Mouse (Mus musculus) MEL (cell line): ENCODE measurements around the gene Gm6592. TPM values are rescaled to one million over a fixed set of nuclear protein-coding genes. Genes with fewer than 3 reads are reported as not detected.
"Not testable (repeated sequence)": the region's sequence is repeated elsewhere in the genome, so short reads cannot be mapped to it uniquely, and the experiment has no call there.

Experiments used
- DNase-seq: peaks from one replicate; pipeline ENCODE4 v3.0.0; 2011; ENCODE audit warnings: low read depth, low spot score
- H3K27ac ChIP-seq: 2 replicates; pipeline ENCODE4 v1.5.1; 2012; ENCODE audit warnings: low read depth, mild to moderate bottlenecking, control low read depth, low read length, moderate library complexity; ENCODE audit not compliant: control insufficient read depth
- H3K27me3 ChIP-seq, 2 experiments: fragments of 150-350 bp in 1 of 2; sonication (generic) in 1 of 2; 2 replicates each; pipeline ENCODE4 v1.6.1; 2012; ENCODE audit warnings: low read length in 2 of 2, mild to moderate bottlenecking in 2 of 2, improper control_type of control experiment in 1 of 2, moderate library complexity in 1 of 2; ENCODE audit not compliant: insufficient read depth in 2 of 2, control insufficient read depth in 1 of 2
- H3K36me3 ChIP-seq, 2 experiments: 2 replicates each; pipeline ENCODE4 v1.6.1; 2012 to 2014; ENCODE audit warnings: low read length in 2 of 2, improper control_type of control experiment in 1 of 2, inconsistent platforms in 1 of 2, mild to moderate bottlenecking in 1 of 2; ENCODE audit not compliant: insufficient read depth in 2 of 2, control insufficient read depth in 1 of 2
- H3K4me1 ChIP-seq, 2 experiments: fragments of 150-350 bp in 1 of 2; sonication (generic) in 1 of 2; 2 replicates each; pipeline ENCODE4 v1.6.1; 2012; ENCODE audit warnings: low read length in 2 of 2, improper control_type of control experiment in 1 of 2, mild to moderate bottlenecking in 1 of 2; ENCODE audit not compliant: insufficient read depth in 2 of 2, control insufficient read depth in 1 of 2
- H3K4me3 ChIP-seq, 2 experiments: fragments of 150-350 bp in 1 of 2; sonication (generic) in 1 of 2; 2 replicates each; pipeline ENCODE4 v1.5.1; 2012; ENCODE audit warnings: low read depth in 2 of 2, low read length in 2 of 2, mild to moderate bottlenecking in 2 of 2, moderate library complexity in 2 of 2, control low read depth in 1 of 2, improper control_type of control experiment in 1 of 2; ENCODE audit not compliant: control insufficient read depth in 1 of 2, insufficient read depth in 1 of 2
- H3K79me2 ChIP-seq: 2 replicates; pipeline ENCODE4 v1.6.1; 2012; ENCODE audit warnings: mild to moderate bottlenecking, low read length, moderate library complexity; ENCODE audit not compliant: control insufficient read depth, poor library complexity, insufficient read depth
- H3K9ac ChIP-seq: 2 replicates; pipeline ENCODE4 v1.6.1; 2012; ENCODE audit warnings: low read depth, mild to moderate bottlenecking, control low read depth, low read length, moderate library complexity; ENCODE audit not compliant: control insufficient read depth, poor library complexity, severe bottlenecking
- H3K9me3 ChIP-seq: fragments of 150-350 bp; sonication (generic); replicated peaks from 2 replicates; pipeline ENCODE4 v1.6.1; 2012; ENCODE audit warnings: mild to moderate bottlenecking, low read length, improper control_type of control experiment, moderate library complexity; ENCODE audit not compliant: insufficient read depth
- CHD2 ChIP-seq: IDR thresholded peaks from 2 replicates; pipeline ENCODE4 v1.6.1; 2011; ENCODE audit warnings: low read length, improper control_type of control experiment
- CTCF ChIP-seq, 3 experiments: IDR thresholded peaks in 2 of 3; conservative IDR thresholded peaks in 1 of 3; 2 replicates each; pipeline ENCODE4 v1.5.1; 2011 to 2012; ENCODE audit warnings: low read length in 3 of 3, low read depth in 2 of 3, mild to moderate bottlenecking in 2 of 3, improper control_type of control experiment in 1 of 3, inconsistent platforms in 1 of 3, mixed read lengths in 1 of 3, moderate library complexity in 1 of 3; ENCODE audit not compliant: control insufficient read depth in 1 of 3, insufficient read depth in 1 of 3, poor library complexity in 1 of 3, severe bottlenecking in 1 of 3
- EP300 ChIP-seq, 2 experiments: IDR thresholded peaks; 2 replicates each; pipeline ENCODE4 v1.6.1; 2011; ENCODE audit warnings: improper control_type of control experiment in 2 of 2, low read length in 2 of 2, low read depth in 1 of 2, mild to moderate bottlenecking in 1 of 2
- JUND ChIP-seq: IDR thresholded peaks from 2 replicates; pipeline ENCODE4 v1.6.1; 2011; ENCODE audit warnings: low read depth, mild to moderate bottlenecking, improper control_type of control experiment, low read length
- MAFK ChIP-seq: IDR thresholded peaks from 2 replicates; pipeline ENCODE4 v1.6.1; 2011; ENCODE audit warnings: low read depth, mild to moderate bottlenecking, low read length, improper control_type of control experiment, borderline replicate concordance
- MEF2A ChIP-seq: IDR thresholded peaks from 2 replicates; pipeline ENCODE4 v1.6.1; 2014; ENCODE audit warnings: low read depth, mild to moderate bottlenecking, inconsistent platforms, low read length, improper control_type of control experiment; ENCODE audit not compliant: poor library complexity, insufficient replicate concordance, severe bottlenecking; ENCODE audit errors: extremely low read depth
- POLR2A ChIP-seq, 2 experiments: IDR thresholded peaks; 2 replicates each; pipeline ENCODE4 v1.6.1; 2011 to 2012; ENCODE audit warnings: low read length in 2 of 2, mild to moderate bottlenecking in 2 of 2, control low read depth in 1 of 2, improper control_type of control experiment in 1 of 2, low read depth in 1 of 2, moderate library complexity in 1 of 2; ENCODE audit not compliant: control insufficient read depth in 1 of 2, insufficient read depth in 1 of 2, poor library complexity in 1 of 2
- RAD21 ChIP-seq: IDR thresholded peaks from 2 replicates; pipeline ENCODE4 v1.6.1; 2011; ENCODE audit warnings: mild to moderate bottlenecking, low read depth, low read length, improper control_type of control experiment
- SMC3 ChIP-seq: IDR thresholded peaks from 2 replicates; pipeline ENCODE4 v1.6.1; 2011; ENCODE audit warnings: low read depth, low read length, improper control_type of control experiment
- TBP ChIP-seq: IDR thresholded peaks from 2 replicates; pipeline ENCODE4 v1.8.0; 2011; ENCODE audit warnings: low read depth, low read length, improper control_type of control experiment
- TCF12 ChIP-seq: IDR thresholded peaks from 2 replicates; pipeline ENCODE4 v1.6.1; 2014; ENCODE audit warnings: low read depth, mild to moderate bottlenecking, inconsistent platforms, low read length, improper control_type of control experiment, moderate library complexity
- ZKSCAN1 ChIP-seq: IDR thresholded peaks from 2 replicates; pipeline ENCODE4 v1.6.1; 2012; ENCODE audit warnings: low read depth, mild to moderate bottlenecking, inconsistent platforms, low read length, improper control_type of control experiment, moderate library complexity
- ZMIZ1 ChIP-seq: IDR thresholded peaks from 2 replicates; pipeline ENCODE4 v1.6.1; 2012; ENCODE audit warnings: low read depth, mild to moderate bottlenecking, inconsistent platforms, low read length, improper control_type of control experiment, moderate library complexity
- polyA plus RNA-seq, 2 experiments: library from polyadenylated mRNA; stranded (reverse) in 1 of 2; unstranded in 1 of 2; fragments of >175 nt in 1 of 2; fragments of >200 nt in 1 of 2; gene quantifications; 2 replicates each; pipeline versions ENCODE4 v1.2.1 to v1.2.4; 2012; ENCODE audit warnings: low replicate concordance in 2 of 2, low read depth in 1 of 2; ENCODE audit not compliant: insufficient read length in 2 of 2, insufficient read depth in 1 of 2, missing spikeins in 1 of 2
- total RNA-seq: library from RNA; depleted of rRNA; stranded (reverse); fragments of 300-350 nt; gene quantifications from 2 replicates; pipeline ENCODE4 v1.2.3, GENCODE M21; 2012

Gene Gm6592
- total and polyA plus RNA-seq, 3 experiments = not detected

DNA sequence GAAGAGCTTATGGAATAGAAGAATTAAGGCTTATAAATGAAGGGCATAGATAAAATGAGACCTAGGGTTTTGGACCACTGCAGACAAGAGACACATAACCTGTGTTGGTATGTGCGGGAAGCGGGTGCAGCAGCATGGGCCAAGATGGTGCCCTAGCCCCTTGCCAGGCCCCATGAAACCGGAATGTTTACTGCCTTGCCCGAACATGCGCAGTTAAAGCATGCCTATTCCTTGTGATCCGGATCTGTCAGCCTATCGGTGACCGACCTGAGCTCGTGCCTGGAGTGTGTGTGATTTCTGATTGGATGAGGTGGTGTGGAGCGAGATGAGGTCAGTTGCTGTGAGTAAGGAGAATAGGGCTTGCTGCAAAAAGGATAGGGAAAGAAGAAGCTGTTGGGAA is 8.7 kb downstream of the Gm6592 start (continued):
- TF ChIP-seq EP300 (IDR thresholded peaks at IDR 0.05; ENCODE audit: low read depth in 1 of 2, low read length in 2 of 2) = no peak
- no peak for TF ChIP-seq TCF12
- TF ChIP-seq TBP = 0 out of 2 replicates have a peak, but pooled peaks have one; percentile 21
- TF ChIP-seq POLR2A (IDR thresholded peaks at IDR 0.05; ENCODE audit: control insufficient read depth in 1 of 2, insufficient read depth in 1 of 2, low read depth in 1 of 2, low read length in 2 of 2, poor library complexity in 1 of 2) = peak in 1 of 2 experiments; percentile 53; a peak in 1 of 4 replicates
- no peak for TF ChIP-seq CTCF (IDR thresholded peaks at IDR 0.05 in 2 of 3, conservative IDR thresholded peaks at IDR 0.05 in 1 of 3; ENCODE audit: control insufficient read depth in 1 of 3, insufficient read depth in 1 of 3, low read depth in 2 of 3, low read length in 3 of 3, poor library complexity in 1 of 3, severe bottlenecking in 1 of 3)
- no peak for TF ChIP-seq MEF2A
- TF ChIP-seq ZMIZ1 = no peak
- no peak for TF ChIP-seq JUND
- no peak for TF ChIP-seq ZKSCAN1
- TF ChIP-seq MAFK = no peak
- no peak for TF ChIP-seq RAD21
- TF ChIP-seq CHD2 = peak; percentile 67

GRCm38 (mm10) chrX:8864331-8864730 is 20.5 kb downstream of the Gm6592 start:
- DNase-seq = peak; percentile 81
- H3K27ac ChIP-seq = not testable (repeated sequence)
- TF ChIP-seq RAD21 (peak; percentile 17), CTCF (IDR thresholded peaks at IDR 0.05 in 2 of 3, conservative IDR thresholded peaks at IDR 0.05 in 1 of 3; ENCODE audit: control insufficient read depth in 1 of 3, insufficient read depth in 1 of 3, low read depth in 2 of 3, low read length in 3 of 3, poor library complexity in 1 of 3, severe bottlenecking in 1 of 3) (peak; percentile 35 to 80 (median 50)), SMC3 (peak; percentile 44)
- TF ChIP-seq, all 39 proteins: peak for 3; not testable (repeated sequence) for 36
- H3K79me2 ChIP-seq, H3K9me3 ChIP-seq, H3K9ac ChIP-seq, H3K27me3 ChIP-seq, H3K36me3 ChIP-seq, H3K4me1 ChIP-seq, H3K4me3 ChIP-seq: not testable (repeated sequence)

DNA sequence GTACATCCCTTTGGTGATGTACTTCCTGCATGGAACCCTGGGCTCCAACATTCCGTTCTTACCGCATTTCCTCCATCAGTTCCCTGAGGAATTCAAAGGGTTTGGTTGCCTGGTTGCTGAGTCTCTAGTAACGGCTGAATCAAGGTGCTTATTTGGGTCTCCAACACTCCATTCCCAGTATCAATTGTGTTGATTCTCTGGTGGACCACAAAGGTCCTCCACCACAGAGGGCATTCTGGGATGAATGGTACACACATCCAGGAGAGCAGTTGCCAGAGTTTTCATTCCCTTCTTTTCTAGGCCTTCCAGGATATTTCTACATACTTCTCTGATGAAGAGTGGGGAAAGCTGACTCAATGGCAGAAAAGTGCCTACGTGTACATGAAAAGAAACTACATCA is 30.2 kb downstream of the Gm6592 start, which contains the start of gene Gm5751:
Gene Gm5751, plus strand, starts transcription at position 301 of the 400 bp plus-strand sequence.
- H3K27ac ChIP-seq, H3K9ac ChIP-seq, DNase-seq, H3K79me2 ChIP-seq, H3K9me3 ChIP-seq, H3K27me3 ChIP-seq, H3K4me1 ChIP-seq, H3K36me3 ChIP-seq, H3K4me3 ChIP-seq: not testable (repeated sequence)
